Mouse (Mus musculus): ENCODE data around the gene Letmd1. TPM values are rescaled to one million over a fixed set of nuclear protein-coding genes. Genes with fewer than 3 reads are reported as not detected.

Gene Letmd1
- total and polyA plus RNA-seq, 3 experiments, result 28.4 to 60.8 (median 55.7) TPM

DNA sequence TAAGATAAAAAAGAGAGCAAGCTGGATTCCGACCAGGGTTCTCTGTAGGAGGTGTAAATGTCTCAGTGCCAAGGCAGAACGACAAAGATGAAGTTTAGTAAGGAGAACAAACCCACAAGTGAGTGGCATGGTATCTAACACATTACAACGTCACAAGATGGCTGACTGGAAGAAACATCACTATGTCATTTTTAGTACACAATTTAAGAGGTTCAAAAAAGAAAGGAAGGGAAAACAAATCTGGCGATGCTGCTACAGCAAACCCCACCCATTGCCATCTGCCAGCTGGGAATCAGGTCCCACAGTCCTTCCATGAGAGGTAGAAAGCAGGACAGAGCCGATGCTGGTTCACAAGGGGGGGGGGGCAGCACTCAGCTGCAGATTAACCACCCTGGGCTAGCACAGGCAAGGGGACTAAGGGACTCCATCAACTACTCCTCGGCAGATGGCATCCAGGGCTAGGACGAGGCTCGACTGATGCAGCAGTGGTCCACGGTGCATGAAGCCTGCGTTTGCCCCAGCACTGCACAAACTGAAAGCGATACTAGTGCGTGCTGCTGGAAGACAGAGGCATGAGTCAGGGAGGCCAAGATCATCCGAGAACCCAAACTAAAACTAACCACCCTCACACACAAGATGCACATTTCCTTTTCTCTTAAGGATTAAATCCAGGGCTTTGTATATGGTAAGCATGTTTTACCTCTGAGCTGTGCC lies 39.8 kb downstream of the Letmd1 start:
- Histone ChIP-seq H3K9me3 (replicated peaks) (no peaks in the 10 kb centered on the region), H3K27me3 (ENCODE audit: insufficient read depth, low read length) (no peaks in the 10 kb centered on the region), H3K4me1 (ENCODE audit: insufficient read depth, low read depth, low read length) (no peaks in the 10 kb centered on the region), H3K4me3 (ENCODE audit: low read depth, low read length) (no peak overlapping the region), H3K36me3 (replicated peaks) (peaks cover 57% of the 10 kb centered on the region)
- DNase-seq (ENCODE audit: low spot score) (no peak), ATAC-seq (ENCODE audit: extremely low read depth, insufficient number of reproducible peaks, low FRiP score, poor library complexity, severe bottlenecking) (no peak)
- no peak for TF ChIP-seq TAL1 (conservative IDR thresholded peaks at IDR 0.05; ENCODE audit: low read depth, low read length)
- TF ChIP-seq GATA1 (IDR thresholded peaks at IDR 0.05; ENCODE audit: borderline replicate concordance, low read length), result no peak
- no peak for TF ChIP-seq POLR2AphosphoS5 (IDR thresholded peaks at IDR 0.05; ENCODE audit: insufficient replicate concordance, low read depth, low read length)
- TF ChIP-seq GATA2 (IDR thresholded peaks at IDR 0.05; ENCODE audit: borderline replicate concordance, low read depth, low read length), result no peak
- TF ChIP-seq CTCF (IDR thresholded peaks at IDR 0.05; ENCODE audit: low read depth, low read length), result no peak

DNA sequence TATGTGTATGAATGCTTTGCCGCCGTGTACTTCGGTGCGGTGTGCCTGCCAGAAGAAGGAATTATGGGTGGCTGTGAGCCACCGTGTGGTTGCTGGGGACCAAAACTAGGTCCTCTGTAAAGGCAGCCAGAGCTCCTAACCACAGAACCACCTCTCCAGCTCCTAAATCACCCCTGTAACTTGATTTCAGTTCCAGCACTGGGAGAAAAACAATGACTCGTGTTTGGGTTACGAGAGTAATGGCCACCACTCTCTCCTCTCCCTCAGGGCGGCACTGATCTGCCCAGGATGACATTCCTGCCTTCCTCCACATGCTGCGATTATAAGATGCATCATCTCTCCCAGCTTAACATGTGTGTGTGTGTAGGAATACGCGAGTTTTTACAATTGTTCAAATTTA lies 41.2 kb downstream of the Letmd1 start:
- Histone ChIP-seq H3K4me1 (ENCODE audit: insufficient read depth, low read depth, low read length) (no peaks in the 10 kb centered on the region), H3K4me3 (ENCODE audit: low read depth, low read length) (no peak overlapping the region), H3K27me3 (ENCODE audit: insufficient read depth, low read length) (no peaks in the 10 kb centered on the region), H3K9me3 (replicated peaks) (no peaks in the 10 kb centered on the region), H3K36me3 (replicated peaks) (peaks cover 61% of the 10 kb centered on the region)
- DNase-seq (ENCODE audit: low spot score) (no peak), ATAC-seq (ENCODE audit: extremely low read depth, insufficient number of reproducible peaks, low FRiP score, poor library complexity, severe bottlenecking) (no peak)
- TF ChIP-seq GATA2 (IDR thresholded peaks at IDR 0.05; ENCODE audit: borderline replicate concordance, low read depth, low read length) (no peak), TAL1 (conservative IDR thresholded peaks at IDR 0.05; ENCODE audit: low read depth, low read length) (no peak), CTCF (IDR thresholded peaks at IDR 0.05; ENCODE audit: low read depth, low read length) (no peak), GATA1 (IDR thresholded peaks at IDR 0.05; ENCODE audit: borderline replicate concordance, low read length) (no peak), POLR2AphosphoS5 (IDR thresholded peaks at IDR 0.05; ENCODE audit: insufficient replicate concordance, low read depth, low read length) (no peak)

DNA sequence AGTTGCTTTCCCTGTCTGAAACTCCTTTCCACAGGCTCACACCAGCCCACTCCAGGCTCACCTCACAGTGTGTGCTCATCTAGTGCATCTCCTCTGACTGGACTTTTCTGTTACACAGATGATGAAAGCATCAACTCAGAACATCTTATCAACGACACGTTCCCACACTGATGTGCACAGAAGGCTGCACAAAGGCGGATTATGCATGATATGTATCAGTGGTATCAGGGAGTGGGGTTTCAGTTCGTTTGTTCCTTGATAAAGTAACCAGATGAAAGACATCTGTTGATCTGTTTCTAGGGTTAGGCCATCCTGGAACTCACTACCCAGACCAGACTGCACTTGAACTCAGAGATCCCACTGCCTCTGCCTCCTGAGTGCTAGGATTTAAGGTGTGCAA lies 44.6 kb downstream of the Letmd1 start:
- TF ChIP-seq GATA1 (IDR thresholded peaks at IDR 0.05; ENCODE audit: borderline replicate concordance, low read length), result no peak
- no peak for TF ChIP-seq GATA2 (IDR thresholded peaks at IDR 0.05; ENCODE audit: borderline replicate concordance, low read depth, low read length)
- TF ChIP-seq TAL1 (conservative IDR thresholded peaks at IDR 0.05; ENCODE audit: low read depth, low read length), result no peak
- no peak for TF ChIP-seq POLR2AphosphoS5 (IDR thresholded peaks at IDR 0.05; ENCODE audit: insufficient replicate concordance, low read depth, low read length)
- no peak for TF ChIP-seq CTCF (IDR thresholded peaks at IDR 0.05; ENCODE audit: low read depth, low read length)
- H3K36me3 ChIP-seq (replicated peaks), result peaks cover 52% of the 10 kb centered on the region
- ATAC-seq (ENCODE audit: extremely low read depth, insufficient number of reproducible peaks, low FRiP score, poor library complexity, severe bottlenecking), result no peak

DNA sequence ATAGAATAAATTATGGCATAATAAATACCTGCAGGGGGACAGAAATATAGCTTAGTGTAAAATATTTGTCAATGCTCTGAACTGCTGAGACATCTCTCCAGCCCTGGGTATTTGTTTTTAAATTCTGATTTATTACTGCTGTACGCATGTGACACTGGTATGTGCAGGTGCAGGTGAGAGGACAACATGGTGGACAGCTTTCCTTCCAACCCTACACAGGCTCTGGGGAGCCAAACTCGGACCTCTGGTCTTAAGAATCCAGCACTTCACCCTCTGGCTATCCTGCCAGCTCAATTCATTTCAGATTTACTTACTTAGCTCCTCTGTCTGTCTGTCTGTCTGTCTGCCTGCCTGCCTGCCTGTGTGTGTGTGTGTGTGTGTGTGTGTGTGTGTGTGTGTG lies 46.3 kb downstream of the Letmd1 start:
- no peak for DNase-seq (ENCODE audit: low spot score)
- no peak overlapping the region for H3K4me3 ChIP-seq (ENCODE audit: low read depth, low read length)
- TF ChIP-seq GATA1 (IDR thresholded peaks at IDR 0.05; ENCODE audit: borderline replicate concordance, low read length) (no peak), GATA2 (IDR thresholded peaks at IDR 0.05; ENCODE audit: borderline replicate concordance, low read depth, low read length) (no peak), CTCF (IDR thresholded peaks at IDR 0.05; ENCODE audit: low read depth, low read length) (no peak), TAL1 (conservative IDR thresholded peaks at IDR 0.05; ENCODE audit: low read depth, low read length) (no peak), POLR2AphosphoS5 (IDR thresholded peaks at IDR 0.05; ENCODE audit: insufficient replicate concordance, low read depth, low read length) (no peak)
- H3K9me3 ChIP-seq (replicated peaks), result no peaks in the 10 kb centered on the region
- no peaks in the 10 kb centered on the region; the same call in 1 of the 2 replicates for H3K4me1 ChIP-seq (ENCODE audit: insufficient read depth, low read depth, low read length)
- no peak for ATAC-seq (ENCODE audit: extremely low read depth, insufficient number of reproducible peaks, low FRiP score, poor library complexity, severe bottlenecking)
- no peaks in the 10 kb centered on the region for H3K27me3 ChIP-seq (ENCODE audit: insufficient read depth, low read length)
- H3K36me3 ChIP-seq (replicated peaks), result peaks cover 51% of the 10 kb centered on the region

More for the DNA sequence above, 44.6 kb downstream of the Letmd1 start:
- no peaks in the 10 kb centered on the region; the same call in 1 of the 2 replicates for H3K4me1 ChIP-seq (ENCODE audit: insufficient read depth, low read depth, low read length)
- no peaks in the 10 kb centered on the region for H3K27me3 ChIP-seq (ENCODE audit: insufficient read depth, low read length)
- no peak overlapping the region for H3K4me3 ChIP-seq (ENCODE audit: low read depth, low read length)
- no peak for DNase-seq (ENCODE audit: low spot score)
- H3K9me3 ChIP-seq (replicated peaks), result no peaks in the 10 kb centered on the region

DNA sequence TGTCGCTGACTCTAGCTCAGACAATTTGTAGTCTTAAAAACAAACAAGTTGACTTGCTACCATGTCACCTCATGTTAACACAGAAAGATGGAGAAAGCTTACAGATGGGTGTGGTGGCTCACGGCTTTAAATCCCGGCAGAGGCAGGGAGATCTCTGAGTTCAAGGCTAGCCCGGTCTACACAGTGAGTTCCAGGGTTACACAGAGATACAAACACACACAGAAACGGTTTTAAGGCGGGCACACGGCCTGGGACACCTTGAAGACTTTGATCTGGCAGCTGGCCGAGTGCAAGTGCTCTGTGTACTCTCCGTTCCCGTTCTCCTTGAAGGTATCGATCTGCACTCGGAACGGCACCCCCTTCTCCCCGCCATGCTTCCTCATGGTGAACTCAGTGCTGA lies 51.5 kb downstream of the Letmd1 start:
- Histone ChIP-seq H3K4me3 (ENCODE audit: low read depth, low read length) (no peak overlapping the region), H3K9me3 (replicated peaks) (no peaks in the 10 kb centered on the region), H3K4me1 (ENCODE audit: insufficient read depth, low read depth, low read length) (no peaks in the 10 kb centered on the region; the same call in 1 of the 2 replicates), H3K36me3 (replicated peaks) (peaks cover 38% of the 10 kb centered on the region), H3K27me3 (ENCODE audit: insufficient read depth, low read length) (no peaks in the 10 kb centered on the region)
- no peak for TF ChIP-seq GATA1 (IDR thresholded peaks at IDR 0.05; ENCODE audit: borderline replicate concordance, low read length)
- TF ChIP-seq POLR2AphosphoS5 (IDR thresholded peaks at IDR 0.05; ENCODE audit: insufficient replicate concordance, low read depth, low read length), result no peak
- no peak for TF ChIP-seq GATA2 (IDR thresholded peaks at IDR 0.05; ENCODE audit: borderline replicate concordance, low read depth, low read length)
- no peak for TF ChIP-seq CTCF (IDR thresholded peaks at IDR 0.05; ENCODE audit: low read depth, low read length)
- no peak for TF ChIP-seq TAL1 (conservative IDR thresholded peaks at IDR 0.05; ENCODE audit: low read depth, low read length)
- DNase-seq (ENCODE audit: low spot score), result no peak
- ATAC-seq (ENCODE audit: extremely low read depth, insufficient number of reproducible peaks, low FRiP score, poor library complexity, severe bottlenecking), result no peak

DNA sequence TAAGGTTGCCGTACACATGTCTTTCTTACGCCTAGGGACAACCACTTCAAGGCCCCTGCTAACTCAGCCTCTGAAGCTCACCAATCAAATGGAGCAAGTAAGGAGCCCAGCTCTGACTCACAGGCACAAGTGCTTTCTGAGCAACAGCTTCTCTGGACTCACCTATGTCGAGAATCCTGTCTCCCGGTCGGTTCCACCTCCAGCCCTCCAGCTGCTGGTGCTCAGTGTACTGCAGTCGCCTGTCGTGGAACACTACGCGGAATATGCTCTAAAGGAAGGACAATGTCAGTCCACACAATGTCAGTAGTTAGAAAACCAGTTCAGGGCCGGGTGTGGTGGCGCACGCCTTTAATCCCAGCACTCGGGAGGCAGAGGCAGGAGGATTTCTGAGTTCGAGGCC lies 56.6 kb downstream of the Letmd1 start:
- Histone ChIP-seq H3K4me3 (ENCODE audit: low read depth, low read length) (no peak overlapping the region), H3K27me3 (ENCODE audit: insufficient read depth, low read length) (no peaks in the 10 kb centered on the region), H3K36me3 (replicated peaks) (peaks cover 26% of the 10 kb centered on the region), H3K4me1 (ENCODE audit: insufficient read depth, low read depth, low read length) (no peaks in the 10 kb centered on the region), H3K9me3 (replicated peaks) (no peaks in the 10 kb centered on the region)
- TF ChIP-seq TAL1 (conservative IDR thresholded peaks at IDR 0.05; ENCODE audit: low read depth, low read length) (no peak), GATA2 (IDR thresholded peaks at IDR 0.05; ENCODE audit: borderline replicate concordance, low read depth, low read length) (no peak), POLR2AphosphoS5 (IDR thresholded peaks at IDR 0.05; ENCODE audit: insufficient replicate concordance, low read depth, low read length) (no peak), CTCF (IDR thresholded peaks at IDR 0.05; ENCODE audit: low read depth, low read length) (no peak), GATA1 (IDR thresholded peaks at IDR 0.05; ENCODE audit: borderline replicate concordance, low read length) (no peak)
- no peak for ATAC-seq (ENCODE audit: extremely low read depth, insufficient number of reproducible peaks, low FRiP score, poor library complexity, severe bottlenecking)
- DNase-seq (ENCODE audit: low spot score), result no peak

Data from G1E (cell line).